Mouse (Mus musculus) brain, embryonic 14.5 days (tissue): ENCODE results near the gene Bicral. TPM values are rescaled to one million over a fixed set of nuclear protein-coding genes. Genes with fewer than 3 reads are reported as not detected.
"Not testable (repeated sequence)": the region's sequence is repeated elsewhere in the genome, so short reads cannot be mapped to it uniquely, and the experiment has no call there.

Source experiments
- DNase-seq: peaks from one replicate; pipeline ENCODE4 v3.0.0-alpha.2; 2011; ENCODE audit warnings: low read depth
- CTCF ChIP-seq: fragments of 200-500 bp; IDR thresholded peaks from 2 replicates; pipeline ENCODE4 v1.5.1; 2012; ENCODE audit warnings: inconsistent platforms, mild to moderate bottlenecking, moderate library complexity, borderline replicate concordance; ENCODE audit not compliant: insufficient read depth, insufficient read length; ENCODE audit errors: extremely low read depth
- POLR2A ChIP-seq: fragments of 200-500 bp; IDR thresholded peaks from 2 replicates; pipeline ENCODE4 v1.6.1; 2012; ENCODE audit warnings: mild to moderate bottlenecking, inconsistent platforms, borderline replicate concordance; ENCODE audit not compliant: poor library complexity, insufficient read depth, insufficient read length, severe bottlenecking; ENCODE audit errors: extremely low read depth
- polyA plus RNA-seq: library from polyadenylated mRNA; depleted of rRNA; stranded (reverse); fragments of >200 nt; gene quantifications from 2 replicates; pipeline ENCODE4 v1.2.3, GENCODE M21; 2012

Bicral gene
- polyA plus RNA-seq, 1 experiment: 24.9 TPM

DNA sequence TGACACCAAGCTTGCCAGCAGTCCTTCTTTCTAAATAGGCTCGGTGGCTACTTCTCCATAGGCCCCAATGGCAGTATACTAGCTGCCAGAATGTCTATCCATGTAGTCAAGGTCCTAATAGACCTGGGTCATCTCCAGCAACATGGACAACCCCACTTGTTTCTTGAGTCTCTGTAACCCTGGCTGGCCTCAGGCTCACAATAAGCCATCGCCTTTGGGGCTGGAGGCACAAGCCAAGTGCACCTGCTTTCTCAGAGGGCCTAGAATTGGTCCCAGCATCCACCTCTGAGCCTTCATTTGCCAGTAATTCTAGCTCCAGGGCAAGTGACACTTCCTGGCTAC is 84.2 kb downstream of the Bicral start:
- TF ChIP-seq CTCF: no peak
- TF ChIP-seq POLR2A: no peak
- DNase-seq: no peak

DNA sequence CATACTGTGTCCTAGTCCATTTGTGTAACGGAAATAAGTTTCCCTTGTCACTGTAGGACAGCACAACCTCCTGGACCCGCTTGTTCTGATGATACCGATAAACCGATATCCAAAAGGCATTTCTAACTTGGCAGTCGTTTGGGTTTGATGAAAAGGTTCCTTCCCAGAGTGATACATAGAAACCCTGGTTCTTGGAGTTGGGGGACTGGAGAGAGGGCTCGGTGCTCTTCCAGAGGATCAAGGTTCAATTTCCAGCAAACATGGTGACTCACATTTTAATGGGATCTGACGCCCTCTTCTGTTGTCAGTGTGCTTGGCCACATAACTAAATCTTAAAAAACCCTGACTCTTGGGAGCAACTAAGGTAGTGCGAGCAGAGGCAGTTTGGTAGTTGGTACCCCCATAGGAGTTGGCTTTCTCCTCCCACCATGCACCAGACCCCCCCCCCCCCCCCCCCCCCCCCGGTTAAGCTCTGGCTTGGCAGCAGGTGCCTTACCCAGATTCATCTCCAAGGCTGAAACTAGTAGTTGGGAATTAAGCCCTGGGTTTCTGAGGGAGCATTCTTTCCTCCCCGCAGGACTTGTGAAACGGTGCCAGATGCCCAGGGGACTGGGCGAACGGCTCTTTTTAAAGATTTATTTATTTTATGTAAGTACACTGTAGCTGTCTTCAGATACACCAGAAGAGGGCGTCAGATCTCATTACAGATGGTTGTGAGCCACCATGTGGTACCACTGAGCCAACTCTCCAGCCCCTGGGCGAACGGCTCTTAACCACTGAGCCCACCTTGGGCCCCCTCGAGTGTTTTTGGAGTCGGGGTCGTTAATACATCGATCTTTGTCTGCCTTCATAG is 84.8 kb downstream of the Bicral start:
- peak; percentile 55 for DNase-seq
- peak; percentile 6; the same call in 1 of the 2 replicates for TF ChIP-seq CTCF
- TF ChIP-seq POLR2A: no peak

DNA sequence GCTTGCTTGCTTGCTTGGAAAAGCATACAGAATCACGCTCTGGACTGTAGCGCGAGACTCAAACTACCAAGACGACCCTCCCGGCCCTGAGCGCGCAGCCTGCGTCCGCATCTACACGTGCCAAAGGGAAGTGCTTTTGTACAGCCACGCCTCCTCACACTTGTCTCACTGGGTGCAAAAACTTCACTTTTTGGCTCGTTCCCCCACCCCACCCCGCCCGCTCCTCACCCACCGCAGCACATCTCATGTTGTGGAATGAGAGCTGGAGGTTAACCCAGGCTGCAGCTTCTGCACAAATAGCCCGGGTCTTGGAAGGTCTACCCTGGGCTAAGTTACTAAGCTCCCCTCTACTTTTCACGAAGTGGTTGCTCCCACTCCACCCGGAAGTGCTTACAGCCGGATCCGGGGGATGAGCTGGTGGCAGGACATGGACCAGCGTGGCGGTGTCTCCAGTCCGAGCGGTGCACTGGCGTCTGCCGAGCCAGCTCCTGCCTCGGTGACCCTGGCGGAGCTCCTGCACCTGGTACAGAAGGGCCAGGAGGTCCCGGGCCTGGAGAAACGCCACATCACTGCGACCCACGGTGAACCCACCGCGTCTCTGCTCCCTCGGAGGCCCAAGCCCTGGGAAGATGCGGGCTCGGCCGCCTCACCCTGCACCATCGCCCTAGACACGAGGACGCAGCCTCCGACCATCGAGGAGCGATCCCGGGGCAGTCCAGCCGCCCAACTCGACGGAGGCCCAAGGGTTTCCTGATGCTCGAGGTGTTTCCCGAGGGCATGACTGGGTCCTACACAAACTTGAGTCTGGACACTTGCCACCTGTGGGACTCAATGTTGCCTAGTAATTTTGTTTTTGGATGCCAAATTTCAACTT is 85.6 kb downstream of the Bicral start, which contains the start of gene 2310039H08Rik:
Gene 2310039H08Rik, plus strand, starts transcription at position 232 of the 874 bp plus-strand sequence.
- TF ChIP-seq CTCF (no peak), POLR2A (peak; percentile 67; the same call in 1 of the 2 replicates)
- peak; percentile 96 for DNase-seq

DNA sequence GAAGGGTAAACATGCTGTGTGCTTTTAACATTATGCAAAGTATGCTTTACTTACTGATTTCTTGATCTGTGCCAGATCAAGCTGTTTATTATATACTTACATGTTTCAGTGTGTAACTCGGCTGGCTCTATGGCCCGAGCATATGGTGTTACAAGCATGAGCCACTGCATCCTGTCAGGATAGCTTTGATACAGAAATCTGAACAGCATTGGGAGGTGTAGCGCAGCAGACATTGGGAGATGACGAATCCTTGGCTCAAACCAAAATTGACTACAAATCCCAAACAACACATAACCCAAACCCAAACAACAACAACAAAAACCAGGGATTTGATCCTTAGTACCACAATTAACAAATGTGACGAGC is 86.3 kb downstream of the Bicral start:
- TF ChIP-seq CTCF (no peak), POLR2A (no peak)
- no peak for DNase-seq

DNA sequence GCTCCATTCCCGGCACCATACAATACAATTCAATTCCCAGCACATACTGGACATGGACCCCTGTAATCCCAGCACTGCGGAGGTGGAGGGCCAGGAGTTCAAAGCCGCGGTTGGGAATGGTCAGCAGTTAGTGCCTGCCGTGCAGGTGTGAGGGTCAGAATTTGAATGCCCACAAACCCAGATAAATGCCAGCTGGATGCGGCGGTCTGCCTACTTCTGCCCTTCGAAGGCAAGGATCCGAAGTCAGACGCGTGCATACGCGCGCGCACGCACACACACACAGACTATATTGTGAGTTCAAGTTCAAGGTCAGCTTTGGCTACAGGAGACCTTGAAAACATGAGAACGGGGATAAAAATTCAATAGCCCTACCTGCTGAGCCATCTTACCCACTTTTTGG is 86.7 kb downstream of the Bicral start:
- no peak for DNase-seq
- TF ChIP-seq POLR2A: no peak
- TF ChIP-seq CTCF: no peak

DNA sequence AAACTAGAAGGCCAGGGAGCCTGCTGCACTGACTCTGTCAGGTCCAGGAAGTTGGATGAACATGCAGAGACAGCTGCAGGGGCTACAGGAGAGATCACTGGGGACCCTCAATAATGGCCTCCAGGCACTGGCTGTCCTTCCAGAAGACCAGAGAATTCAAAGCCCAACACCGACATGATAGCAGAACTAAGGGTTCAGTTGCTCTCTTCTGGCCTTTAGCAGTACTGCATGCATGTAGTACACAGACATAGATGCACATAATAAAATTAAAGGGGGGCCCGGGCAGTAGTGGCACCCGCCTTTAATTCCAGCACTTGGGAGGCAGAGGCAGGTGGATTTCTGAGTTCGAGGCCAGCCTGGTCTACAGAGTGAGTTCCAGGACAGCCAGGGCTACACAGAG is 87.3 kb downstream of the Bicral start:
- DNase-seq: no peak
- TF ChIP-seq CTCF: no peak
- no peak for TF ChIP-seq POLR2A

DNA sequence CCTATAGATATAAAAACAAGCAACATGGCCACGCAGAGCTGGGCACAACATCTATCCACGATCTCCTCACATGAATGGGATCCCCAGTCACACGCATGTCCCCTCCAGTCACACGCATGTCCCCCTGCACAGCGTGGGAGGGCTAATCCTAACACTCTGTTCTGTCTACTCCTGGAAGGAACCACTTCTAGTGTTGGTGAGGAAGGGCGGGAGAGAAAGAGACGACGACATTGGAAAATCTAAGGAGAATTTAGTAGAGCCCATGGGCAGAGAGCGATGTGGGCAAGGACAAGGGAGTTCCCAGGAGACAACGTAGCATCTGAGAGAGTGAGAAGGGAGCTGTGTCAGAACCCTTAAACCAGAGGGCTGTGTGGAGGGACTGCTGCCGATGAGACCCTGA is 87.7 kb downstream of the Bicral start:
- TF ChIP-seq POLR2A: no peak
- TF ChIP-seq CTCF: no peak
- no peak for DNase-seq

DNA sequence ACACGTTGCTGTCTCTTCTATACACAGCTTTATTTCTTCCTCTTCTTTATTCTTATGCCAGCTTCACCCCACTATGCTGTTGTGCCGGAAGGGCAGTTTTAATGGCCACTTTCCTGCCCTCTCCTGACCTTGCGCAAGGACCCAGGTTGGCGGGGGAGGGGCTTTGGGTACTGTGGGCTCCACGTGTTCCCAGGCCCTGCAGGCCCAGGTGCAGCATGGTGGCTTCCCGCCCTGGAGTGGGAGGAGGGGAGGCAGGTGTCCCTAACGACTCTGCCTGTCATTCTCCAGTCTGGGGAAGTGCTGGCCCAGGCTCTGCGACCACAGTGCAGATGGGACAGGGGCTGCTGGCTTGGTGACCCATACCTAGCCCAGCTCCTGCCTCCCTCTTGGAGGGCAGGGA is 90.4 kb downstream of the Bicral start:
- DNase-seq: no peak

DNA sequence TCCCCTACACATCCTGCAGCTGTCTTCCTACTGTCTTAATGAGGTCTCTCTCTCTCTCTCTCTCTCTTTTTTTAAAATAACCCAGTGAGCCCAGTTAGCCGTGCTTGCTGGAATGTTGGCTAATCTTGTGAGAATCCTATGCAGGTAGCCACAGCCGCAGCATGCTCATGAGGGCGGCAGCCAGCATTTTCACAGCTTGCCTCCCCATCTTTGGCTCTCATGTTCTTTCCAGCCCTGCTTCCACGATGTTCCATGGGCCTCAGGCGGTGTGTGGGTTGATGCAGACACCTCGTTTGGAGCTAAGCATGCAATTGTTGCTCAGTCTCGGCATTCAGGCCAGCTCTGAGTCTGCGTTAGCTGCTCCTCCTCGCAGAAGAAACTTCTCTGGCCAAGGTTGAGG is 93.4 kb downstream of the Bicral start:
- not testable (repeated sequence) for DNase-seq

More for the DNA sequence above, 90.4 kb downstream of the Bicral start:
- TF ChIP-seq CTCF (no peak), POLR2A (no peak)

DNA sequence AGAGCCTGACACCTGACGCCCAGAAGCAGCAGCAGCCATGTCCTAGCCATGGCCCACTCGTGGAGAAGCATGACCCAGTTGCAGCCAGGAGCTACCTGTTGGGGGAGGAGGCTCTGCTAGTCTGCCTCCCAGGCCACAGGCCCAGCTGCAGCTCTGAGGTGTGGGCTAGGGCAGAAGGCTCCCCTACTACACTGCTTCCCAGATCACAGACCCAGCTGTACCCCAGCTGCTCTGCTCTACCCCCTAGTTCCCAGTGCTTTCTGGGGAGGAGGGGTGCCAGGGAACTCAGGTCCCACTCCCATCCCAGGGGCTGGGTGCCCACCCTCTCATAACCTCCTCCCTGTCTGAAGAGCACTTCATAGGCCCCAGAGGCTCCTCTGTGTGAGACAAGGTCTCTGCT is 94.7 kb downstream of the Bicral start, which contains the start of gene Ptcra:
Gene Ptcra, minus strand, starts transcription at position 169 of the 400 bp plus-strand sequence.
- no peak for TF ChIP-seq POLR2A
- TF ChIP-seq CTCF: no peak

DNA sequence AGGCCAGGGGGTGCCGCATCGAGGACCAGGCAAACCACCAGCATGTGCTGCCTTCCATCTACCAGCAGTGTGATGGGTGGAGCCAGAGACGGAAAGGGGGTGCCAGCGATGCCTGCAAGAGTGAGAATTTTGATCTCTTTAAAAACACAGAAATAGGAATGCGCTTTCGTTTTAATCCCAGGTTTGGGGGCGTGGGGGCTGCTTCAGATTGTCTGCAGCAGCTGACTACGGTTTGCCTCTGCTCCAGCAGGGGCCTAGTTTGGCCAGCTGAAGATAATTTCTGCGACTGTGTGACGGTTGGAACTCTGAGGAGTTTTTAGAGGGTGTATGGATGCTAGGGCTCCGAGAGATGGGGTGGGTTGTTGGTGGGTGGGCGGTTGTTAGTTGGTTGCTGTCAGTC is 99.5 kb downstream of the Bicral start:
- TF ChIP-seq POLR2A (no peak), CTCF (no peak)
- DNase-seq: no peak

More for the DNA sequence above, 94.7 kb downstream of the Bicral start, which contains the start of gene Ptcra:
- no peak for DNase-seq

DNA sequence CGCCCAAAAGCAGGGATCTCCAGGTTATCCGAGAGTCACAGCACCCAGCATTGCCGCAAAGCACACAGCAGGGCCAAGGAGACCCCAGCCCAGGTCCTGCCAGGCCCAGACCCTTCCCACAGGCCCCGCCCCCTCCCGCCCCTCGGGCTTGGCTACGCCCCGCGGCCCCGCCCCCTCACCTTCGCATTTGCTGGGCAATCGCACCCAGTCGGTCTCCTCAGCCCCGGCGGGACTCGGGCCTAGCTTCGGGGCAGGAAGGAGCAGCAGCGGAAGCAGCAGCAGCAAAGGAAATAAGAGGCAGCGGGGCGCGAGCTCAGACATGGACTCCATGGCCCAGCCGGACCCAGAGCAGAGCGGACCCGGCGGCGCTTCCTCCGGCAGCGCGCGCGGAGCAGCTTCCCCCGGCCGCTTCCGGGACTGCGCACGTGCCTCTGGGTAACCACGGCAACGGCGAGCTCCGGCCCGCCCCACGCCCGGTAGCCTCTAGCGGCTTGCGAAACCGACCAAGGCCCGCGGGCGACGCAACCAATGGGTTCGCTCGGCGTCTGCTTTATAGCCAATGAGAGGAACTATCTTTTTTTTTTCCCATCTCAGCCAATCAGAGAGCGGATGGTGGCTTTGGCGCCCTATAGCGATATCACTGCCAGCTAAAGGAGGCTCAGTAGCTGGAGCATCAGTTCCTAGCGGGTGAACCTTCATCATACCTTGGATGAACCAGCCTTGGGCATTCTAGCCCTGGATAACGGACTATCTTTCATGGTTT is 106.3 kb downstream of the Bicral start, which contains the start of gene Cnpy3:
Gene Cnpy3, minus strand, starts transcription at position 421 of the 763 bp plus-strand sequence.
- no peak for TF ChIP-seq CTCF
- peak; percentile 77 for TF ChIP-seq POLR2A
- DNase-seq: peak; percentile 100
